Mouse (Mus musculus) bone marrow, adult 2 months (tissue): ENCODE data around the gene Pced1a. TPM values are rescaled to one million over a fixed set of nuclear protein-coding genes. Genes with fewer than 3 reads are reported as not detected.

Source experiments
- H3K27ac ChIP-seq: fragments of 200-500 bp; 2 replicates; pipeline ENCODE4 v1.5.1; 2012; ENCODE audit warnings: low read depth, mild to moderate bottlenecking, control low read depth, inconsistent platforms, low read length; ENCODE audit not compliant: control insufficient read depth, poor library complexity, insufficient read depth
- H3K4me1 ChIP-seq: fragments of 200-500 bp; 2 replicates; pipeline ENCODE4 v1.6.1; 2011; ENCODE audit warnings: low read length; ENCODE audit not compliant: control insufficient read depth, insufficient read depth
- H3K4me3 ChIP-seq: fragments of 200-500 bp; replicated peaks from 2 replicates; pipeline ENCODE3; 2011; ENCODE audit warnings: mild to moderate bottlenecking, low read depth, low read length, control low read depth; ENCODE audit not compliant: control insufficient read depth
- CTCF ChIP-seq: fragments of 200-500 bp; IDR thresholded peaks from 2 replicates; pipeline ENCODE4 v1.5.1; 2011; ENCODE audit warnings: low read length, control low read depth; ENCODE audit not compliant: control insufficient read depth, insufficient read depth
- POLR2A ChIP-seq: fragments of 200-500 bp; IDR thresholded peaks from 2 replicates; pipeline ENCODE4 v1.6.1; 2011; ENCODE audit warnings: low read depth, mild to moderate bottlenecking, control low read depth, low read length, borderline replicate concordance; ENCODE audit not compliant: control insufficient read depth
- WGBS: fragments of 180-500 bp; shearing (Covaris S2); methylation state at CpG from one replicate; pipeline ENCODE4 v1.1.7; 2018; 5-methylcytosine and 5-hydroxymethylcytosine counted together
- polyA plus RNA-seq: library from polyadenylated mRNA; stranded (reverse); fragments of >200 nt; gene quantifications from 2 replicates; pipeline ENCODE4 v1.2.4, GENCODE M21; 2011; ENCODE audit warnings: low replicate concordance; ENCODE audit not compliant: missing spikeins, insufficient read depth, insufficient read length

Gene Pced1a
- polyA plus RNA-seq, 1 experiment, result 8.5 TPM

DNA sequence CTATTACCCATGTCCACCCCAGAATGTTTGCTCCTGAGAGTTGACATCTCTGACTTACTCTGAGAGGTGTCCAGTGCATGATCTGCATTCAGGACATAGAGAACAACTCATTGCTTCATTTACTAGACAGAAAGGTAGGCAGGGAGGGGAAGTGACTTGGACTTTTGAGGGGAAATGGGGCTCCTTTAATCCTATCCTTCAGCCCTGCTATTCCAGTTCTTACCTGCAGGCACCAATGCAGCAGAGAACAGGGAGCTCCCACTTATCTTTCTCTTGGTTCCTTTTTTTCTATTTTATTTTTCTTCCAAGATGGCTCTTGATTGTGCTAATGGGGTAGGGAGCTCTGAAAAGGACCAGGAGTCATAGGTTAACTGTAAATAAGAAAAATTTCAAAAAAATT is 23.9 kb upstream of the Pced1a start:
- no peak overlapping the region for H3K4me3 ChIP-seq
- no peaks in the 10 kb centered on the region; the same call in 1 of the 2 replicates for H3K4me1 ChIP-seq
- TF ChIP-seq CTCF, result no peak
- TF ChIP-seq POLR2A, result no peak
- no peak overlapping the region for H3K27ac ChIP-seq

DNA sequence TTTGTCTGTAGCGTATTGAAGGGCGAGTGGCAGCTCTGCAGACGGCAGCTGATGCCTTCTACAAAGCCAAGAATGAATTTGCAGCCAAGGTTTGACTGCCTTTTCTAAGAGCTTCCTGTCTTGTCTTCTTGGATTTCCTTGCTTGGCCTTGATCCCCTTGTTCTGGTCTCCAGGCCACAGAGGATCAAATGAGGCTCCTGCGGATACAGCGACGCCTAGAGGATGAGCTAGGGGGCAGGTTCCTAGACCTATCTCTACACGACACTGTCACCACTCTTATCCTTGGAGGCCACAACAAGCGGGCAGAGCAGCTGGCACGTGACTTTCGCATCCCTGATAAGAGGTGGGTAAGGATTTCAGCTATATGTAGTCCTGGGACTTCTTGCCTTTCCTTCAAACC is 17.7 kb upstream of the Pced1a start:
- Histone ChIP-seq H3K4me1 (no peaks in the 10 kb centered on the region), H3K4me3 (no peak overlapping the region), H3K27ac (no peak overlapping the region)
- WGBS, result 87% methylated on average over 10 of the region's 10 CpGs
- no peak for TF ChIP-seq POLR2A
- peak; percentile 28; the same call in 1 of the 2 replicates for TF ChIP-seq CTCF

DNA sequence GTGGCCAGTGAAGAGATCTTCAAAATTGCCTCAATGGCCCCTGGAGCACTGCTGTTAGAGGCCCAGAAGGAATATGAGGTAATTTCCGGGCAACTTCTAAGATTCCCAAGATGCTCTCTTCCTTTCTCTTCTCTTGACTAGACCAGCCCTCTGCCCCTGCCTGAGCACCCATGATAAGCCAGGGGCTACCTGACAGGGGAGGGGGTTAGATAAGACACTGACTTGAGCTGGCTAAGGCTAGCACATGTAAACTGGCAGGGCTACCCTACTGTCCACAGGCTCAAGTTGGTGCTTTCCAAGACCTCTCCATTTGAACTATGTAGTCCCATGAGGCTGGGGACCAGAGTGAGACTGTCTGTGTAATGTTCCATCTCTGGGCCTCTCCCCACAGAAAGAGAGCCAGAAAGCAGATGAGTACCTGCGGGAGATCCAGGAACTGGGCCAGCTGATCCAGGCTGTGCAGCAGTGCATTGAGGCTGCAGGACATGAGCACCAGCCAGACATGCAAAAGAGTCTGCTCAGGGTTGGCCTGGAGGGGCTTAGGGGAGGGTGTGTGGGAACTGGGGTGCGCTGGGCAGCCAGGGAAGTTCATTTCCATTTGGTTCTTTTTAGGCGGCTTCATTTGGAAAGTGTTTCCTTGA is 15.5 kb upstream of the Pced1a start:
- no peak overlapping the region for H3K4me3 ChIP-seq
- H3K4me1 ChIP-seq, result no peaks in the 10 kb centered on the region
- TF ChIP-seq POLR2A (no peak), CTCF (no peak)
- H3K27ac ChIP-seq, result no peak overlapping the region
- WGBS, result 85% methylated on average over 4 of the region's 4 CpGs

DNA sequence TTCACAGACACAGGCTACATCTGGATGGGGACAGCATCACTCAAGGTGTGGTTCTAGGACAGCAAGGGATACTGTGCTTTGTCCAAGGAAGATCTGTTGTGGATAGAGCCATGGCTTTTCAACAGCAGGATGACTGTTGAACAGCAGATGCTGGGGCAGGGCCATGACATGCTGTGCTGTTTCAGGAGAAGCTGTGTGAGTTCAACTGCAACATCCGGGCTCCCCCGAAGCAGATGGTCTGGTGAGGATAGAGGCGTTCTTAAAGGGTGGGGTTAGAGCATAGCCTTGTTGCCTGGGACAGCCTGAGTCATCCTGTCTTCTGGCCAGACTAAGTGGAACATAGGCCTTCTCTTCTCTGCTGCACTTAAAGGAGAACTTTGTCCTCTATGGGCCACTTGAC is 14.4 kb upstream of the Pced1a start:
- no peak overlapping the region for H3K4me3 ChIP-seq
- no peaks in the 10 kb centered on the region for H3K4me1 ChIP-seq
- TF ChIP-seq CTCF (no peak), POLR2A (no peak)
- H3K27ac ChIP-seq, result no peak overlapping the region
- 92% methylated on average over 3 of the region's 3 CpGs for WGBS

DNA sequence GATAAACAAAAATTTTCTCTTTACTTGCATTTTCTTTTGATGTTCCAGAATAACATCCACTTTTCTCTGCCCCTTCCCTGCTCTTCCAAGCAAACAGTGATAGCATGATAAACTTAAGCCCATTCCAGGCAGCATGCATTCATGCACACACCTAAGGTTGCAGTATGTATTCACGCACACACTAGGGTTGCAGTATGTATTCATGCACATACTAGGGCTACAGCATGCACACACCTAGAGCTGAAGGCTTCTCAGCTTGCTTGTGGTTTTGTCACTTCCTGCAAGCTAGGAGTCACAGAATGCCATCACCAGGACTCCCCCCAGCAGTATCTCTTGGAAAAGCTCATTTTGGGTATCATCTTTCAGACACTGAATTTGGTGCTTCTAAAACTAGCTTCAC is 12.3 kb upstream of the Pced1a start:
- TF ChIP-seq CTCF (no peak), POLR2A (no peak)
- Histone ChIP-seq H3K4me1 (no peaks in the 10 kb centered on the region), H3K27ac (no peak overlapping the region), H3K4me3 (no peak overlapping the region)
- 79% methylated on average over 1 of the region's 1 CpGs for WGBS

DNA sequence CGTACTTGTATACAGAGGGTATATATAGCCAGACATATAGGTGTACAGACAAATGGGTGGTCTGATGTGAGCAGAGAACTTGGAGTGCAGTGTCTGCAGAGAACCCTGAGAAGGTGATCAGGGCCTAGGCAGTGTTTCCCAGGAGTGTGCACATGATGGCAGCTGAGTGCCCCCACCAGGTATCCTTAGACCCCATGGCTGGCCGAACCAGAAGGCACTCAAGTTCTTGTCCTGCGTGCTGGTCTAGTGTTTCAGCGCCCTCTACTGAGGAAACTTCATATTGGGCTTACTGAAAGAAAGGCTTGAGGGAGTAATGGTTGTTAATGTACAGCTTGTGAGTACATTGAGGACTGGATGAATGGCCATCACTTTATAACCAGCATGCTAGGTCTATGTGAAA is 8.7 kb upstream of the Pced1a start:
- WGBS, result 20% methylated on average over 4 of the region's 4 CpGs
- Histone ChIP-seq H3K4me3 (no peak overlapping the region), H3K4me1 (no peaks in the 10 kb centered on the region), H3K27ac (no peak overlapping the region)
- TF ChIP-seq CTCF (peak; percentile 43; the same call in 1 of the 2 replicates), POLR2A (no peak)

DNA sequence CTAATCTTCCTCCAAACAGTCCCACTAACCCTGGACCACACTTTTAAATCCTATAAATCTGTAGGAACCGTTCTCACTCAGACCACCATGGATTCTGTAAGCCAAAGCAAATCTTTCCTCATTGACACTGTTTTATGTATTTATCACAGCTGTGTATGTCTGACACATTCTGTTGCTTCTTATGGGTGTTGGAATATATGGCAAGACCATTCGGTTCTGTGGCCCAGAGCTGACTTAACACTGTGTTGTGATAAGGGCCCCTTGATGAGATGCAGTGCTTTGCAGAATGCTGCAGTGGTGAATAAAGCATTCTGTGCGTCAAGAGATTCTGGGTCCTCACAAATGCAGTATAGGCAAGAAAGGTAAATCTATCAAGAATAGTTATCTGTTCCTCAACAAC is 7.7 kb upstream of the Pced1a start:
- H3K4me1 ChIP-seq, result no peaks in the 10 kb centered on the region
- H3K27ac ChIP-seq, result no peak overlapping the region
- WGBS, result 84% methylated on average over 3 of the region's 3 CpGs
- H3K4me3 ChIP-seq, result no peak overlapping the region
- TF ChIP-seq POLR2A (no peak), CTCF (no peak)

DNA sequence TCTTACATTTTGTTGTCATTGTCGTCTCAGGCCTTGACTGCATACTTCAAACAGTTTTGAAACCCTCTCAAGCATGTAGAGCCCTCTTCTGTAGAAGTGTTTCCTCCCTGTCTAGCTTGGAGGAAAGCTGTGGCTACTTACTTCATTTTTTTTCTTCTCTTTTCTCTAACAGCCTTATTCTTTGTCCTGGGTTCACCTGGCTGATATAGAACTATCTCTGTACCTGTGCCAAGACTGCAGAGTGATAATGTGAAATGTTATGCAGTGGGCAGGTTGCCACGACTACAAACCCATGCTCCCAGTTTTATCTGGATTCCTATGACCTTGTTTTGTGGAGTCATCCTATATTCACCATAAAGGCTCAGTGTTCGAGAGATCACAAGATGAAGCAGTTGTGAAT is 6.0 kb upstream of the Pced1a start:
- H3K4me3 ChIP-seq, result no peak overlapping the region
- 51% methylated on average over 3 of the region's 3 CpGs for WGBS

DNA sequence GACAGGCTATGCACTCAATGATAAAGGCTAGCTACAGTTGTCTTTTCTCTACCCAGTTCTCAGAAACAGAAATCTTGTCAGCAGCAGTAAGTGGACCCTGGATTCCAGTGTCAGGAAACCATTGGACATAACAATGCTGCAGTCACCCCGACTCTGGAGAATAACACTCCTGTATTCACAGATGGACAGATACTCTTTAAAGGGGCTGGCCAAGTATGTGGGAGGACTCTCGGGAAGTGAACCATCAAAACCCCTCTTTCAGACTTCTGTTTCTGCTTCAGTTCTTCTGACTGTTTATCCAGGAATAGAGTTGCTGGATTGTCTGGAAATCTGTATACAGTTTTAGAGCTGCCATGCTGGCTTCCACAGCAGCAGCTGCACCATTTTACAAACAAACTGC is 5.3 kb upstream of the Pced1a start:
- Histone ChIP-seq H3K4me1 (no peaks in the 10 kb centered on the region; the same call in 1 of the 2 replicates), H3K27ac (no peak overlapping the region), H3K4me3 (no peak overlapping the region)
- TF ChIP-seq CTCF, result no peak
- TF ChIP-seq POLR2A, result no peak
- 66% methylated on average over 2 of the region's 2 CpGs for WGBS

More for the DNA sequence above, 6.0 kb upstream of the Pced1a start:
- H3K4me1 ChIP-seq, result no peaks in the 10 kb centered on the region
- no peak overlapping the region for H3K27ac ChIP-seq
- TF ChIP-seq POLR2A (no peak), CTCF (no peak)
